Mouse (Mus musculus): ENCODE results near the gene Nav3. TPM values are rescaled to one million over a fixed set of nuclear protein-coding genes. Genes with fewer than 3 reads are reported as not detected.

Gene Nav3
- total and polyA plus RNA-seq, 2 experiments = 0.01 to 0.28 TPM

DNA sequence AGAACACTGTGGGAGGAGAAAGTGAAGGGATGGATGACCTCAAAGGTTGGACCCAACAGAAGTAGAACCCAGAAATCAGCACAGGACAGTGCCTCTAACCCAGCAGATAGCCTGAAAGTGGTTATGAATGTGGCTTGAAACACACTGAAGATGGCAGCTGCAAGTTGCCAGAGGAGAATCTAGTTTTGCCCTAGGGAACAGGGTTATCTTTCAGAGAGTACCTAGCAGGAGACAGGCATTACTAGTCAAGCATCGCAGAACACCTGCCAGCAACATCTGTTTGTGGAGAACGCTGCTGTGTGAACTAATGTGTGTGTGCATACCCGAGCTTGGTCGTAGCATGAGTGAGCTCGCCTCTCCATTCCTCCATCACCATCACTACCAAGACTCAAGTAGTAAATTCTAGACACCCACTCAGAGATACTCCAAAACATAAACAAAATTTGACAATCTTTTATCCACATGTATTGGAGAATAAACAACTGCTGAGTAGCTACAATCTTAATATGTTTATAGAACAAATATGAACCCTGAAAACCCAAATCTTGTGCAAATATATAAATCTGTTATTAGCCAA, 251.8 kb downstream of the Nav3 start:
- Histone ChIP-seq H3K4me3 (ENCODE audit: insufficient read depth, low read depth, low read length) (no peak overlapping the region), H3K27ac (replicated peaks; ENCODE audit: insufficient read depth, low read depth, low read length) (no peak overlapping the region), H3K27me3 (ENCODE audit: control insufficient read depth, insufficient read depth, low read length) (no peaks in the 10 kb centered on the region), H3K36me3 (ENCODE audit: control insufficient read depth, insufficient read depth, low read length) (no peaks in the 10 kb centered on the region), H3K79me2 (ENCODE audit: control insufficient read depth, insufficient read depth, low read length) (no peaks in the 10 kb centered on the region), H3K9ac (ENCODE audit: low read depth, low read length) (no peak overlapping the region), H3K4me1 (ENCODE audit: control insufficient read depth, insufficient read depth, low read length) (no peaks in the 10 kb centered on the region)
- WGBS = 85% methylated on average over 5 of the region's 5 CpGs
- TF ChIP-seq POLR2A (IDR thresholded peaks at IDR 0.05; ENCODE audit: extremely low read depth, insufficient read depth, low read length) = no peak
- TF ChIP-seq CTCF (IDR thresholded peaks at IDR 0.05; ENCODE audit: low read depth, low read length) = no peak
- no peak for DNase-seq (ENCODE audit: extremely low read depth, low read depth, low spot score)

GRCm38 (mm10) chr10:110192881-110193280, 263.1 kb downstream of the Nav3 start:
- Histone ChIP-seq H3K36me3 (ENCODE audit: control insufficient read depth, insufficient read depth, low read length) (no peaks in the 10 kb centered on the region), H3K79me2 (ENCODE audit: control insufficient read depth, insufficient read depth, low read length) (no peaks in the 10 kb centered on the region), H3K4me1 (ENCODE audit: control insufficient read depth, insufficient read depth, low read length) (no peaks in the 10 kb centered on the region), H3K27ac (replicated peaks; ENCODE audit: insufficient read depth, low read depth, low read length) (no peak overlapping the region), H3K27me3 (ENCODE audit: control insufficient read depth, insufficient read depth, low read length) (no peaks in the 10 kb centered on the region), H3K4me3 (ENCODE audit: insufficient read depth, low read depth, low read length) (no peak overlapping the region), H3K9ac (ENCODE audit: low read depth, low read length) (no peak overlapping the region)
- TF ChIP-seq POLR2A (IDR thresholded peaks at IDR 0.05; ENCODE audit: extremely low read depth, insufficient read depth, low read length) (no peak), CTCF (IDR thresholded peaks at IDR 0.05; ENCODE audit: low read depth, low read length) (no peak)
- WGBS = 64% methylated on average over 4 of the region's 4 CpGs
- DNase-seq (ENCODE audit: extremely low read depth, low read depth, low spot score) = no peak

DNA sequence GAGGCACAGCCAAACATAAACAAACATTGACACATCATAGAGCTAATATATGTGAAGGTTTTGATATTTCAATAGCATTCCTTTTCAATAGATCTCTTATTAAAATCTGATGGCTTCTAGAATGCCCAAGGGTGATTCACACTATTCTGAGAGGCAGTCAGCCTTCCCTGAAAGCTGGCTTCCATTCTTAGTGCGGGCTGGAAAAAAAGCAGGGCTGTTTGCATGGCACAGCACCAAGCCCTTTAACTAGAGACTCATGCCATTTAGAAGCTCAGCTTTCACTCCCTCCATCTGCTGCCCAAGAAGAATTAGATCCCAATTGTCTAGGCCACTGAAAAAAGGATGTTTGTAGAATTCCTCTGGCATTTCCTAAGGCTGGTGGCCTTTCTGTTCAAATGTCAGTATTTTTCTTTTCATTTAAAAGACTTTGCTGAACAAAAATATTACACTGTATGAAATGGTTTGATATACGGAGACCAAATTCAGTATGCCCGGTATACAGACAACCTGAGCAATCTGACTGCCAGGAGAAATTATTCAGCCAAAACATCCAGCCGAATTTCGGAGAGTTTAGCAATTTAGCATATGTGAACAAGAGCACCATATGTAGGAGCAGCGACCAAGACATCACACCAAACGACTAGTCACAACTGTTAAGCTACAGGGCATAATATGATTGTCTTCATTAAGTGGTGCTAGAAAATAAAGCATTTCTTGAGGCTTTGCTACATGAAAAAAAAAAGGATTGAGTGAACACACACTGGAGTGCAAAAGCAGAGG, 263.8 kb downstream of the Nav3 start:
- no peaks in the 10 kb centered on the region for H3K4me1 ChIP-seq (ENCODE audit: control insufficient read depth, insufficient read depth, low read length)
- TF ChIP-seq POLR2A (IDR thresholded peaks at IDR 0.05; ENCODE audit: extremely low read depth, insufficient read depth, low read length) (no peak), CTCF (IDR thresholded peaks at IDR 0.05; ENCODE audit: low read depth, low read length) (no peak)
- no peaks in the 10 kb centered on the region for H3K79me2 ChIP-seq (ENCODE audit: control insufficient read depth, insufficient read depth, low read length)
- no peak overlapping the region for H3K27ac ChIP-seq (replicated peaks; ENCODE audit: insufficient read depth, low read depth, low read length)
- no peaks in the 10 kb centered on the region for H3K27me3 ChIP-seq (ENCODE audit: control insufficient read depth, insufficient read depth, low read length)
- WGBS = 79% methylated on average over 7 of the region's 7 CpGs
- no peak for DNase-seq (ENCODE audit: extremely low read depth, low read depth, low spot score)
- no peak overlapping the region for H3K4me3 ChIP-seq (ENCODE audit: insufficient read depth, low read depth, low read length)
- no peaks in the 10 kb centered on the region for H3K36me3 ChIP-seq (ENCODE audit: control insufficient read depth, insufficient read depth, low read length)
- H3K9ac ChIP-seq (ENCODE audit: low read depth, low read length) = no peak overlapping the region

DNA sequence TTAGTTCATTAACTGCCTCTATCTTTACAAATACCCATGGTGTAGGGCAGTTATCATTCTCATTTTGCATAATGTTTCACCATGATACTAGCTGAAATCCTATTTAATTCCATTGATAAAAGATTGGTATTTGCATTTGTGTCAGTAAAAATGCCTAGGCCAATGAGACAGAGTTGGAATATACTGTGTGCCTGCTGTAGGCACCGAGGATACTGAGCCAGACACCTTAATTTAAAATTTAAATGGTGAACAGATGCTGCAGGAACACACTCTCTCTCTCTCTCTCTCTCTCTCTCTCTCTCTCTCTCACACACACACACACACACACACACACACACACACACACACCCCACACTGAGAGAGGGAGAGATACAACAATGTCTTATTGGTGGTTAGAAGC, 269.8 kb downstream of the Nav3 start:
- no peak overlapping the region for H3K9ac ChIP-seq (ENCODE audit: low read depth, low read length)
- no peak overlapping the region for H3K27ac ChIP-seq (replicated peaks; ENCODE audit: insufficient read depth, low read depth, low read length)
- H3K27me3 ChIP-seq (ENCODE audit: control insufficient read depth, insufficient read depth, low read length) = no peaks in the 10 kb centered on the region
- DNase-seq (ENCODE audit: extremely low read depth, low read depth, low spot score) = no peak
- H3K4me3 ChIP-seq (ENCODE audit: insufficient read depth, low read depth, low read length) = no peak overlapping the region
- no peaks in the 10 kb centered on the region for H3K79me2 ChIP-seq (ENCODE audit: control insufficient read depth, insufficient read depth, low read length)
- TF ChIP-seq POLR2A (IDR thresholded peaks at IDR 0.05; ENCODE audit: extremely low read depth, insufficient read depth, low read length) = no peak
- H3K36me3 ChIP-seq (ENCODE audit: control insufficient read depth, insufficient read depth, low read length) = no peaks in the 10 kb centered on the region
- 58% methylated on average over 1 of the region's 1 CpGs for WGBS
- no peaks in the 10 kb centered on the region for H3K4me1 ChIP-seq (ENCODE audit: control insufficient read depth, insufficient read depth, low read length)

- H3K27me3 ChIP-seq (ENCODE audit: control insufficient read depth, insufficient read depth, low read length) = no peaks in the 10 kb centered on the region
Measured at GRCm38 (mm10) chr10:110175874-110176273, 280.1 kb downstream of the Nav3 start.

DNA sequence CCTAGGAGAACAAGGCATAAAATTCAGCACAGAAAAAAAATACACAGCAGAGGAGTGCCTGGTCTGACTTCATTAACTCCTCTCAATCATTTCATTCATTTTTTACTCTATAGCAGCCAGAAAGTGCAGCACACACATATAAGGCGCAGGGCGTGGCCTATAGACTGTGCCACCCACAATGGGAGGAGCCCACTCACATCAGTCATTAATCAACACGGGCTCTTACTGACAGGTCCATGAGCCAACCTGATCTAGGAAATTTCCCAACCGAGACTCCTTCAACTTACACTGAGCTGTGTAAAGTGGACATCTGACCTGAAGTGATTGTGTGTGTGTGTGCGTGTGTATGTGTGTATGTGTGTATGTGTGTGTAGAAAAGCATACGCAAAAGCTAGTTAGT, 286.6 kb downstream of the Nav3 start:
- no peaks in the 10 kb centered on the region for H3K27me3 ChIP-seq (ENCODE audit: control insufficient read depth, insufficient read depth, low read length)
- DNase-seq (ENCODE audit: extremely low read depth, low read depth, low spot score) = no peak
- H3K4me1 ChIP-seq (ENCODE audit: control insufficient read depth, insufficient read depth, low read length) = no peaks in the 10 kb centered on the region
- no peak overlapping the region for H3K27ac ChIP-seq (replicated peaks; ENCODE audit: insufficient read depth, low read depth, low read length)
- H3K36me3 ChIP-seq (ENCODE audit: control insufficient read depth, insufficient read depth, low read length) = no peaks in the 10 kb centered on the region
- 78% methylated on average over 6 of the region's 6 CpGs for WGBS
- no peak overlapping the region for H3K9ac ChIP-seq (ENCODE audit: low read depth, low read length)
- no peaks in the 10 kb centered on the region for H3K79me2 ChIP-seq (ENCODE audit: control insufficient read depth, insufficient read depth, low read length)
- TF ChIP-seq POLR2A (IDR thresholded peaks at IDR 0.05; ENCODE audit: extremely low read depth, insufficient read depth, low read length) (no peak), CTCF (IDR thresholded peaks at IDR 0.05; ENCODE audit: low read depth, low read length) (no peak)
- no peak overlapping the region for H3K4me3 ChIP-seq (ENCODE audit: insufficient read depth, low read depth, low read length)

More at GRCm38 (mm10) chr10:110175874-110176273, 280.1 kb downstream of the Nav3 start:
- H3K27ac ChIP-seq (replicated peaks; ENCODE audit: insufficient read depth, low read depth, low read length) = no peak overlapping the region
- no peaks in the 10 kb centered on the region for H3K4me1 ChIP-seq (ENCODE audit: control insufficient read depth, insufficient read depth, low read length)
- no peak for DNase-seq (ENCODE audit: extremely low read depth, low read depth, low spot score)
- H3K36me3 ChIP-seq (ENCODE audit: control insufficient read depth, insufficient read depth, low read length) = no peaks in the 10 kb centered on the region
- TF ChIP-seq CTCF (IDR thresholded peaks at IDR 0.05; ENCODE audit: low read depth, low read length) (no peak), POLR2A (IDR thresholded peaks at IDR 0.05; ENCODE audit: extremely low read depth, insufficient read depth, low read length) (no peak)
- H3K4me3 ChIP-seq (ENCODE audit: insufficient read depth, low read depth, low read length) = no peak overlapping the region
- H3K79me2 ChIP-seq (ENCODE audit: control insufficient read depth, insufficient read depth, low read length) = no peaks in the 10 kb centered on the region
- no peak overlapping the region for H3K9ac ChIP-seq (ENCODE audit: low read depth, low read length)
- 87% methylated on average over 5 of the region's 5 CpGs for WGBS

All from liver, adult 2 months (tissue).